Mouse (Mus musculus) cerebellum, adult 18-20 months (tissue): ENCODE results near the gene Zfyve9.
"Not testable (repeated sequence)": the region's sequence is repeated elsewhere in the genome, so short reads cannot be mapped to it uniquely, and the experiment has no call there.

Experiments used
- DNase-seq, 2 experiments: peaks; one replicate each; pipeline ENCODE4 v3.0.0; 2021

Gene Zfyve9

DNA sequence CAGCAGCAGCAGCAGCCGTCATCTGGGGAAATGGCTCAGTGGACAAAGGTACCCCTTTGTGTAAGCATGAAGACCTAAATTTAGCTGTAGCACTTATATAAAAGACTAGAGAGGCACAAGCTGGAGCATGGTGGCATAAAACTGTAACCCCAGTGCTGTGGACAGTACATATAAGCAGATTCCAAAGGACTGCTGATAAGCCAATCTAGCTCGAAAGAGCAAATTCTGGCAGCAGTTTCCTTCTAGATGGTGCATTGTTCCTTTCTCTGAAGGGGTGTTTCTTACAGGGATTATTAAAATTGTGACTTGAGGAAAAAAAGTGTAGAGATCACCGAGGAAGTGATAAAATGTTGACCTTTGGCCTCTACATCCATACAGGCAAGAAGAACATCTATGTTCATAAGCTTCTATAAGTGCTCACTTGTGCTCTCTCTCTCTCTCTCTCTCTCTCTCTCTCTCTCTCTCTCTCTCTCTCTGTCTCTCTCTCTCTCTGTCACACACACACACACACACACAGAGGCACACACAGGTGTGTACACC, 59.3 kb downstream of the Zfyve9 start:
- no peak for DNase-seq

GRCm38 (mm10) chr4:108719349-108719748, 61.2 kb downstream of the Zfyve9 start, which contains the start of gene 3110021N24Rik:
3110021N24Rik (plus strand) TSS chr4:108719649.
- no peak for DNase-seq

- DNase-seq, result no peak
These were observed 72.4 kb downstream of the Zfyve9 start for GRCm38 (mm10) chr4:108708209-108708608.

DNA sequence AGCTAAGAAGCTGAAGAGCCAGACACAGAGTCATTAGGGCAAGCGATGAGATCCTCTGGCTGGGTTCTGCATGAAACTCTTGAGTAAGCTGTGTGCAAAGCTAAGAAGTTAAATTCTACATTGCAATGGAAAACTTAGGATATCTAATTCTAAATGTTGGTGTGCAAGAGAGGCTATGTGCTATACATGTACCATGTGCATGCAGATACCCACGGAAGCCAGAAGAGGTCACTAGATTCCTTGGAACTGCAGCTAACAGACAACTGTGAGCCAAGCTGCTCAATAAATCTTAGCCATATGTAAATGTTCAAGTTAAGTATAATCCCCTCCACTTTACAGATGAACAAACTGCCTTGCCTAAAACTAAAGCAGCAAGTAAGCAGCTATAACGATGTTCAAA, 83.7 kb downstream of the Zfyve9 start:
- DNase-seq, result peak in 1 of 2 experiments; percentile 16

GRCm38 (mm10) chr4:108691469-108691868, 89.1 kb downstream of the Zfyve9 start:
- no peak for DNase-seq

- no peak for DNase-seq
These were observed 90.1 kb downstream of the Zfyve9 start for GRCm38 (mm10) chr4:108690479-108690878.

DNA sequence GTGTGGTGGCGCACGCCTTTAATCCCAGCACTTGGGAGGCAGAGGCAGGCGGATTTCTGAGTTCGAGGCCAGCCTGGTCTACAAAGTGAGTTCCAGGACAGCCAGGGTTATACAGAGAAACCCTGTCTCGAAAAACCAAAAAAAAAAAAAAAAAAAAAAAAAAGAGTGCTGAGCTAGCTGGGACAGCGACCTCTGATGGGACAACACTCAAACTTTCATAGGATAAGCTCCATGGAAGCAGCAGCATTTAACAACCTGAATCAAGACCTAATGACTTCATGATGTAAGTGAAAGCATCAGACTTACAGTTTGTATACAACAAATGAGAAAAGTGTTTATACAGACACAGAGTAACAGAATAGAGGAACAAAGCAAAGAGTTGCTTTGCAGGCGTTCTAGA, 93.5 kb downstream of the Zfyve9 start:
- not testable (repeated sequence) for DNase-seq

DNA sequence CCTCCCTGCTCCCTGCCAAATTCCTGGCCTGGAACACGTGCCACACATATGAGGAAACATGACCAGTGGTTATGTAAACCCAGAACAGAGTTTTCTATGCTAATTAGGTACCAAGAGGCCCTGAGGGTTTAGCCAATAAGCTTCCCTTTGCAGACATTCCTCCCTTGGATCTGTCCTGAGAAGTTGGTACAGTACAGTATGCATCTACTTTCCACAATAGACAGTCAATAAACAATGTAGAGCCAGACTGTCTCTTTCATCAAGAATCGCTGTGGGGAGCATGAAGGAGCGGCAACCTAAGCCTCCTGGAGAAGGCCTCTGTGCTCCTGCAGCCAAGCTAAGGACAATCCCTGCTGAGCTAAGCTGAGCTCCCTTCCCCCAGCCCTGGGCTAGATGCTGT, 94.4 kb downstream of the Zfyve9 start:
- DNase-seq, result no peak

DNA sequence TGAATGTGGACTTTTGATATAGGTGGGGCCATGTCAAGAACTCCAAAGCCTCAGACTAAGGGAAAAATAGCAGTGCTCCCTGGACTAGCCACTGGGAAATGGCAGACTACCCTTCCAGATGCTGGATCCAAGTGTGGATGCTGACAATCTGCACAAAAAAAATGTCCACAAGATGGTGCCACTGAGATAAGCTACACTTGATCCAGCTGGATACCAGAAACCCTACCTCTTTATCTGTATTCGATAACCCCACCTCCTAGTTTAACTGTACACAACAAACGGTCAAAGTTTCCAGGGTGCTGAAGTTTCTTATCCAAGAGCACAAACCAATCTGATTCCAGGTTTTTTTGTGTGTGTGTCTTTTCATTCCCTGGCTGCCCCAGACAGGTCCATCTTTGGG, 116.2 kb downstream of the Zfyve9 start:
- peak in 1 of 2 experiments; percentile 15 for DNase-seq

DNA sequence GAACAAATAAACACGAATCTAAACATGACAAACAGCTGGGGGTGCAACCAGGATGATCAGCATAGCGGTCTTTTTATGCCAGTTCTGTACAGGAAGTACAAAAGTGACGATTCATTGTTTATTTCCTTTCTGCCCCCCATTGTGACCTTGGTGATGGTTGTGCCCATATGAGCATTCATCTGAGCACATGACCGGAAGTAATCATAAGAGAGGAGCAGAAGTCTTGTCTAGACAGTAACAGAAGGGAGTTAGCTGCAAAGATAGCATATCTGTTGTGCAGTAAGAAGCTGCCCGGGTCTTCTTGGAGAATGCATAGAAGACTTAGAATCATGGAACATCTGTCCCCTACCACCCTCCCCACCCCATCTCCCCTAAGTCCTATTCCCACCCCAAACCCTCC, 141.8 kb downstream of the Zfyve9 start:
- no peak for DNase-seq

DNA sequence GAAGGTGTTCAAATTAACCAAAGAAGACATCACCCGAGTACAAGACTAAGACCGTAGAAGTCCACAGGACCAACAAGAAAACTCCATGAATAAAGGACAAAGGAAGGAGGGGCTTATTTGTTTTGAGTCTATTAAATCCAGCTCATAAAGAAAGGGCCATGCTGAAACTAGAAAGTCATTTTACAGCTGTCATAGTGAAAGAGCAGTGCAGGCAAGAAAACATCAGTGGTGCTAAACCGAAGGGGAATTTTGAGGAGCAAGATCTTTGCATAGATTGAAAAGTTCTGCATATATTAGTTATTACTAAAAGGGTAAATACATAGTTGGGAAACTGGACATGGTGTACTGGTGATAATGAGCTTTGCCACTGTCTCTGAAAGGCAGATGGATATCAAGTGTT, 142.9 kb downstream of the Zfyve9 start:
- no peak for DNase-seq

GRCm38 (mm10) chr4:108635101-108635500, 145.5 kb downstream of the Zfyve9 start:
- DNase-seq, result no peak

DNA sequence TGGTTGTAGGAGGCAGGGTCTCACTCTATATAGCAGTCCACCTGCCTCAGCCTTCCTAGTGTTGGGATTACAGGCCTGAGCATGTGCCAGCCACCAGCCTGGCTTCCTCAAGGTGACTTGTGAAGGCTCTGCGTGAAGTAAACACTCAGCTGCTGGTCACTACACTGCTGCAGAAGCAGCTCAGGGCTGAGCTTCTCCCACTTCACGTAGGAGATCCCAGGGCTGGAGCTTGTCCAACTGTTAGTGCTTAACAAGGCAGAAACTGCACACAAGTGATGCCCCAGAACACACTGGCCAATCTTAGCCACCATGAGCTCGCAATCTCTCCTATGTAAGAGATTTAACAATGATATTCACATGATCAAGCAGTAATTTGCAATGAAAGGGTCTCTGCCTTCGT, 145.9 kb downstream of the Zfyve9 start:
- no peak for DNase-seq

DNA sequence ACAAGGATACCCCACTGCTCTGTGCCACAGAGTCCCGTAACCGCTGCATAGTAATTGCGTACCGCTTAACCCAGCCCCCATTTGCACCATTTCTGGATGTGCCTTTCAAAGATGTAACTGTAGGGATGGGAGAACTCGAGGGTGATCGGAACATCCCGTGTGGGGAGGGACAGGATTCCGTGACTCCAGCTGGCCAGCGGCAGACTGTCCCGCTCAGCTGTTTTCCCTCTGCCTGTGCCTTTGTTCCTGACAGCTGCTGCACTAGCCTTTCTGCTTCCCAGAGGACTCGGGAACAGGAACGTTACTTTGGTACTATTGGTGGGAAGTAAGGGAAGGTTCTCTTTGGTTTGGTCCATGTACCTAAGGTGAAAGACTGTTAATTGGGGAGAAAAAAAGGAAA, 146.9 kb downstream of the Zfyve9 start:
- no peak for DNase-seq

DNA sequence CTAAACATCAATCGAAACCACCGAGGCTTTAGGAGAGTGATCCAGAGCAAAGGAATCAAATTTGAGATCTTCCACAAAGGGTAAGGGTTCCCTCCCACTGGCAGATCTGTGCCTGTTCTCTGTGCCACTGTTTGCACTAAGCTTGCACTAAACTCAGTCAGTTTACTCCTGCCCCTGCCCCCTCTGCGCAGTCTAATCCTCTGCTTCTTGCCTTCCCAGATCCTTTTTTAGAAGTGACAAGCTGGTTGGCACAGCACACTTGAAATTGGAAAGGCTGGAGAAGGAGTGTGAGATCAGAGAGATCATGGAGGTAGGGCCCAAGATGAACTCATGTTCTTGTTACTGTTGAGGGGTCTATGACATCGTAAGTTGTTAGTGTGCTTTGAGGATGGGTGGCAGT, 149.0 kb downstream of the Zfyve9 start:
- DNase-seq, result no peak

- no peak for DNase-seq
These were observed 150.5 kb downstream of the Zfyve9 start for GRCm38 (mm10) chr4:108630096-108630495.

GRCm38 (mm10) chr4:108629363-108629880, 151.2 kb downstream of the Zfyve9 start:
- no peak for DNase-seq

- no peak for DNase-seq
These were observed 153.5 kb downstream of the Zfyve9 start for GRCm38 (mm10) chr4:108627066-108627465.

DNA sequence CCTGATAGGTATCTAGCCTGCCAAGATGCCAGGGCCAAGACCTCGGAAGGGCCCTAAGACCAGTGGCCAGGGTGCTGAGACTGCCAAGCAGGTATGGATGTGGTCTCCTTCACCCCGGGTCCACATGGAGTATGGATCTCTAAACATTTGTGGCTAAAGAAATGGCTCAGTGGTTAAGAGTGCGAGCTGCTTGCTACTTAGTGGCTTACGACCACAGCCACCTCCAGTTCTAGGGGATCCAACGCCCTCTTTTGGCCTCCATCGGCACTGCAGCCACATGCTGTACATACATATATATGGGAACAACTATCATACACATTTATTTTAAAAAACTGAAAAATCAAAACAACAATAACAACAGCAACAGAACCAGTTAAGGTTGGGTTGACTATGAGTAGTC, 159.1 kb downstream of the Zfyve9 start:
- DNase-seq, result peak in 1 of 2 experiments; percentile 18

DNA sequence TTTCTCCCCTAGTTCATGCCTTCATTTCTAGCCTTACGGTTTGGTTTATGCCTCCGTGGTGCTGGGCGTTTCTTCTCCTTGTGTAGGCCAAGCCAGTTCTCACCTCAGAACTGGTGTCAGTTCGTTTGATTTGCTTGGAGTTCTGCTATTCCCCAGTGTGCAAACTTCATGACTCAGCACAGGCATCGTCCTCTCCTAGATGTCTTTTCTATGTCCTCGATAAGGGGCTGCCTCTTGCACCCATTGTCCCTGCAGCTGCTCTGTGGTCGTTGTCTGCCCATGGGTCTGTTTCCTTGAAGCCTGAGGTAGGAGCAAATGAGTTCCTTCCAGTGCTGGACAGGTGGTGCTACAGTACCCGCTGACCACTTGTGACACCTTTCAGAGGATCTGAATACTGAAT, 160.1 kb downstream of the Zfyve9 start:
- peak in 1 of 2 experiments; percentile 26 for DNase-seq

DNA sequence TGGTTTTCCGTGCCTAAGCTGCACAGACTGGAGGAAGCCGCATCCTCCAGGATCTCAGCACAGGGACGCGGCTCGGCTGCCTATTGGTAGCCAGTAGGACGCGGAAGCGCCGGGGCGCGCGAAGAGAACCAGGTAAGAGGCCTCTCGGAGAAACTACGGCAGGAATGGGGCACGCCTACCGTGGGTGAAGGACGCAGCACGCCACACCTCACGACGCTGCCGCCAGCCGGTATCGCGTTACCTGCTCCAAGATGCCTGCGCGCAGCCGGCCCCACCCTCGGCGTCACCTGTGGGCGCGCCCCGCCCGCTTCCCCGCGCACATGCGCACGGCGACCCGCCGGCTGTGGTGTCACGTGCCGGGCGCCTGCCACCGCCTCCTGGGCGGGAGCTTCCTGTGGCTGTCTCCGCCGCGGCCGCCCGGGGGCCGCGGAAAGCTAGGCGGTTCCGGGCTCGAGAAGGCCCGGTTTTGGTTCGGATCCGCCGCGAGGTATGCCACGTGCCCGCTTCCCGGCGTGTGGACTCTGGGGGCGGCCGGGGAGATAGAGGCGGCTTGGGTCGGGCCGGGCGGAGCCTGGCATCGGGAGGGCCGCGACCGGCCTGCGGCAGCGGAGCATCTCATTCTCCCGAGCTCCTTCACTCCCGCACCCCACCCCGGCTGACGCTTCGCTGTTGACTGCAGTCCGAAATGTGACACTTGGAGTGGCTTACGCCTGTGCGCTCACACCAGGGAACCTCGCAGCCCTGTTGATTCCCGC, 160.8 kb downstream of the Zfyve9 start, which contains the start of gene Cc2d1b:
Cc2d1b (plus strand) TSS at position 354 of the 755 bp plus-strand sequence.
- DNase-seq, result peak; percentile 94 to 96

GRCm38 (mm10) chr4:108619165-108619564, 161.4 kb downstream of the Zfyve9 start:
- peak in 1 of 2 experiments; percentile 30 for DNase-seq

- no peak for DNase-seq
These were observed 162.0 kb downstream of the Zfyve9 start for GRCm38 (mm10) chr4:108618586-108618985.

- DNase-seq, result no peak
These were observed 169.7 kb downstream of the Zfyve9 start for GRCm38 (mm10) chr4:108610935-108611334.
